Mouse (Mus musculus) mammary gland, adult 2 months (tissue): ENCODE data around the gene Tspyl4. TPM values are rescaled to one million over a fixed set of nuclear protein-coding genes. Genes with fewer than 3 reads are reported as not detected.

ENCODE experiments used
- polyA plus RNA-seq: library from polyadenylated mRNA; depleted of rRNA; stranded (reverse); fragments of >200 nt; gene quantifications from 2 replicates; pipeline ENCODE4 v1.2.3, GENCODE M21; 2012; ENCODE audit warnings: low replicate concordance; rRNA removed

The Tspyl4 gene
- polyA plus RNA-seq: 3.3 and 6.9 TPM in 2 replicates

DNA sequence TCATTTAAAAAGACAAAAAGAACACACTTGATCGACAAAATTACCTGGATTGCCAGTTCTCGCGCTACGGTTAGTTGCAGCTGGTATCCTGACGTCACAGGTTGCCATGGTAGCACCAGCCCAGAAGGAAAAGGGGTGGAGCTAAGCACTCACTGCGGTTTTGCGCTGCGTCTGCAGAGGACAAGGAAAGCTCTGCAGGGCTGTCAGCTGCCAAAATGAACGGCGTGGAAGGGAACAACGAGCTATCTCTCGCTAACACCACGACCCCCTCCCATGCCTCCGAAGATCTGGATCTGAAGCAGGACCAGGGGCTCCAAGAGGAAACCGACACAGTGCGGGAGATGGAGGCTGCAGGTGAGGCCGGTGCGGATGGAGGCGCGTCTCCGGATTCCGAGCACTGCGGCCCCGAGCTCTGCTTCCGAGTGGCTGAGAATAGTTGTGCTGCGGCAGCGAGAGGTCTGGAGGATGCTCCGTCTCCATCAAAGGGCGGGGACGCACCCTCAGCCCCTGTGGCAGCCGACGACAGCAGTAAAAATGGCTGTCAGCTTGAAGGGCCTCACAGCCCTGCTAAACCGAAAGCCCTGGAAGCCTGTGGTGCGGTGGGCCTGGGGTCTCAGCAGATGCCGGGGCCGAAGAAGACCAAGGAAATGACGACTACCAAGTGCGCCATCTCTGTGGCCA, at the start of gene Tspyl4:
Gene Tspyl4, plus strand, starts transcription at position 144 of the 681 bp plus-strand sequence.

DNA sequence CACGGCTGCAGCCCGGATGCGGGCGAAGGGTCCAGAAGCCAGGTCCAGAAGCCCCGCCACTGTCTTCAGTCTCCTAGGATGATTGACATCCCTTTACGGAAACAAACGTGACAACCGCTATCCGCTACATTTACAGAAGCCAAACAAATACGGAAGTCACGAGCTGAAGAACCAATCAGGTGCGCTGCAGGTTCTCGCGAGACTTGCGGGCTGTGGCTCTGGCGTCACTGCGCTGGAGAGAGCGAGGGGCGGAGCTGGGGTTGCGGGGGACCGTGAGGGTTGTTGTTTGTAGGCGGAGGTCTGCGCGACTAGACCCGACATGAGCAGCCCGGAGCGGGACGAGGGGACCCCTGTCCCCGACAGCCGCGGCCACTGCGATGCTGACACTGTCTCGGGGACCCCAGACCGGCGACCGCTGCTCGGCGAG, 15.3 kb upstream of the Tspyl4 start, which contains the start of gene Tspyl1:
Gene Tspyl1, plus strand, starts transcription at position 229 of the 427 bp plus-strand sequence.

Other genes with a start within 250 kb of the Tspyl4 start
- gene Calhm5, start 200.9 kb upstream of the Tspyl4 start, polyA plus RNA-seq: 0.27 and 1.1 TPM in 2 replicates
- gene Calhm6, start 169.5 kb upstream of the Tspyl4 start, polyA plus RNA-seq: 11.1 and 33.0 TPM in 2 replicates
- gene Dse, start 89.7 kb upstream of the Tspyl4 start, polyA plus RNA-seq: 18.7 and 37.2 TPM in 2 replicates
- gene Tspyl1, start 15.3 kb upstream of the Tspyl4 start, polyA plus RNA-seq: 29.6 and 36.4 TPM in 2 replicates
- not detected in 2 replicates for gene Col10a1, start 92.5 kb downstream of the Tspyl4 start, polyA plus RNA-seq
- 5.9 and 6.7 TPM in 2 replicates for gene Nt5dc1, start 121.1 kb downstream of the Tspyl4 start, polyA plus RNA-seq
- 0.55 and 0.73 TPM in 2 replicates for gene Frk, start 186.0 kb downstream of the Tspyl4 start, polyA plus RNA-seq